Mouse (Mus musculus) erythroblast, embryonic 14.5 days (primary cell): Measurements from ENCODE around the gene Srebf2. TPM values are rescaled to one million over a fixed set of nuclear protein-coding genes. Genes with fewer than 3 reads are reported as not detected.

ENCODE experiments used
- H3K27me3 ChIP-seq: 2 replicates; pipeline ENCODE4 v1.6.1; 2012; ENCODE audit warnings: inconsistent platforms; ENCODE audit not compliant: control insufficient read depth
- H3K36me3 ChIP-seq: 2 replicates; pipeline ENCODE4 v1.6.1; 2012; ENCODE audit warnings: mild to moderate bottlenecking, inconsistent platforms; ENCODE audit not compliant: control insufficient read depth
- H3K4me1 ChIP-seq: 2 replicates; pipeline ENCODE4 v1.6.1; 2012; ENCODE audit warnings: inconsistent platforms; ENCODE audit not compliant: control insufficient read depth
- H3K4me3 ChIP-seq: replicated peaks from 2 replicates; pipeline ENCODE3; 2012; ENCODE audit warnings: moderate library complexity, mild to moderate bottlenecking, inconsistent platforms
- H3K9me3 ChIP-seq: 2 replicates; pipeline ENCODE4 v1.6.1; 2012; ENCODE audit warnings: low read length, inconsistent platforms, mixed read lengths; ENCODE audit not compliant: control insufficient read depth
- GATA1 ChIP-seq: IDR thresholded peaks from 2 replicates; pipeline ENCODE4 v1.6.1; 2012; ENCODE audit warnings: low read length, inconsistent platforms, mixed read lengths
- TAL1 ChIP-seq: IDR thresholded peaks from 3 replicates; pipeline ENCODE4 v1.6.1; 2012; ENCODE audit warnings: low read length, inconsistent platforms, mixed read lengths
- polyA plus RNA-seq: library from polyadenylated mRNA; stranded (reverse); fragments of >175 nt; gene quantifications from 2 replicates; pipeline ENCODE4 v1.2.3, GENCODE M21; 2012

The Srebf2 gene
- polyA plus RNA-seq, 1 experiment = 17.0 TPM

DNA sequence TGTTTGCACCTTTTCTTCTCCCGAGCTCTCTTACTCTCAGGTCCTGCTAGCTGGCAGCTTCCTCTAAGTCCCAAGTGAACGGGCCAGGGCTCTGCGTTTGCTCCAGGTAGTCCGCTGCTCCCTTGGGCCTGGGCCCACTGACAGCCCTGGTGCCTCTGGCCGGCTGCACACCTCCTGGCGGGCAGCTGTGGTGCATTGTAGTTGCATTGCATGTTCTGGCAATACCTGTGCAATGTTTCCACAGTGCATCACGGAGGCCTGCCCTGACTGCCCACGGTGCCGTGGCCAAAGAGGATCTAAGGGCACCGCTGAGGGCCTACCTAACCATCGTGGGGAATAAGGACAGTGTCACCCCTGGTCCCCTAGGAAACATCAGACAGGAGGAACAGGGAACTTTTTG is 51.0 kb downstream of the Srebf2 start:
- Histone ChIP-seq H3K9me3 (no peaks in the 10 kb centered on the region), H3K27me3 (no peaks in the 10 kb centered on the region), H3K36me3 (peaks cover 100% of the 10 kb centered on the region), H3K4me1 (no peaks in the 10 kb centered on the region; the same call in 1 of the 2 replicates), H3K4me3 (no peak overlapping the region)
- no peak for TF ChIP-seq TAL1

DNA sequence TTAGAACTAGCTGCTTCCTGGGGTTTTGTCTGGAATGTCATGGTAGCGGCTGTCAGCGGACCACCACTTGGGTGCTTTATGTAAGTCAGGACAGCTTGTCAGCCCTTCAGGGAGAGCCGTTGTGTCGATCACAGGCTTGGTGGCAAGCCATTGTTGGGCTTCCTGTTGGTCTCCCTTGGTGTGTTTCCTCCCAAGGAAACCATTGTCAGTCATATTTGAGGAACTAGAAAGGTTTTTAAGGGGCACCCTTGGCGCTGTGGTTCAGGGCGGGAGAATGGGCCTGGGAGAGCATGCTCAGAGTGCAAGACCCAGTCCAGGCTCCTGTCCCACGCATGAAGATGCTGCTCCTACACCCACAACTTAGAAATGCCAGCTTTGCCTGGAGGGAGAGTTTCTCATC is 51.4 kb downstream of the Srebf2 start:
- H3K27me3 ChIP-seq = no peaks in the 10 kb centered on the region
- TF ChIP-seq TAL1 (no peak), GATA1 (no peak)
- H3K36me3 ChIP-seq = peaks cover 100% of the 10 kb centered on the region
- no peaks in the 10 kb centered on the region; the same call in 1 of the 2 replicates for H3K4me1 ChIP-seq
- no peaks in the 10 kb centered on the region for H3K9me3 ChIP-seq
- H3K4me3 ChIP-seq = no peak overlapping the region

DNA sequence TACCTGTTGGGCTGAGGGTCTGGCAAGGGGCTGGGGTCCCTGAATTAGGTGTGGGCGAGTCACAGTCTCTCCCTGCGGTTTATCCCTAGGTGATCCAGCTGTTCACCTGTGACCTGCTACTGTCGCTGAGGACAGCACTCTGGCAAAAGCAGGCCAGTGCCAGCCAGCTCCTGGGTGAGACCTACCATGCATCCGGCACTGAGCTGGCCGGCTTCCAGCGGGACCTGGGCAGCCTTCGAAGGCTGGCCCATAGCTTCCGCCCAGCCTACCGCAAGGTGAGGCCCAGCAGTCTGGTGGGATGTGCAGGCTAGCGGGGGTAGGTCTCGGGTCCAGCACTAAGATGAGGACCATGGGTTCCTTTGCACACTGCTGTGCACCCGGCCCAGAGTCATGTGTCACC is 52.6 kb downstream of the Srebf2 start:
- peaks cover 100% of the 10 kb centered on the region for H3K36me3 ChIP-seq
- H3K4me1 ChIP-seq = no peaks in the 10 kb centered on the region; the same call in 1 of the 2 replicates
- H3K27me3 ChIP-seq = no peaks in the 10 kb centered on the region
- no peaks in the 10 kb centered on the region for H3K9me3 ChIP-seq
- TF ChIP-seq TAL1 = no peak
- no peak for TF ChIP-seq GATA1
- no peak overlapping the region for H3K4me3 ChIP-seq

DNA sequence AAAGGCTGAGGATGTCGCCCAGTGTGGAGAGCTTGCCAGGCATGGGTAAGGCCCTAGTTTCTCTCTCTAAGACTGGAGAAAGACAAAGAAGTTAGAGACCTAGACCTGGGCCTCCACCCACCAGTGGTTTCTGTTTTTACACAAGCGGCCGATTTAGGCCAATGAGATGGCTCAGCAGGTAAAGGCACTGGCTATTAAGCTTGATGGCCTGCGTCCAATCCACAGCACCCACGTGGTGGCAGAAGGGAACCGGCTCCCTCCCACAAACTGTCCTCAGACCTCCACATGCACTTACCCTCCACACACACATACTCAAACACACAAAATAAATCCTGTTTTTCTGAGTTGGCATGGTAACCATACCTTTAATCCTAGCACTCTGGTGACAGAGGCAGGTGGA is 55.1 kb downstream of the Srebf2 start:
- peaks cover 94% of the 10 kb centered on the region for H3K36me3 ChIP-seq
- no peak overlapping the region for H3K4me3 ChIP-seq
- H3K9me3 ChIP-seq = no peaks in the 10 kb centered on the region
- peaks cover 5% of the 10 kb centered on the region for H3K4me1 ChIP-seq
- TF ChIP-seq TAL1 (no peak), GATA1 (no peak)
- H3K27me3 ChIP-seq = peaks cover 11% of the 10 kb centered on the region

DNA sequence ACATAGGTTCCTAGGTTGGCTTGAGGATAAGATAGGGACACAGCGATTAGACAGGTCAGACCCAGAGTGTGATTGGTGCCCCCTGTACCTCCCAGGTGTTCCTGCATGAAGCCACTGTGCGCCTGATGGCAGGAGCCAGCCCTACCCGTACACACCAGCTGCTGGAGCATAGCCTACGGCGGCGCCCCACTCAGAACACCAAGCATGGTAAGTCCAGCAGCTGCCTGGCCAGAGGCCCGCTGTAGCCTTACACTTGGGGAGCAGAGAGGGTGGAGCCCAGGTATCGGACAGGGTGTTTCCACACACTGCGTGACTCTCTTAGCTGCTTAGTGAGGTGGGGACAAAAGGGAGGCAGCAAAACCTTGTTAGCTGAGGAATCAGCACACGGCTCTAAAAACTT is 56.1 kb downstream of the Srebf2 start:
- H3K4me1 ChIP-seq = peaks cover 5% of the 10 kb centered on the region
- peaks cover 21% of the 10 kb centered on the region for H3K27me3 ChIP-seq
- no peaks in the 10 kb centered on the region for H3K9me3 ChIP-seq
- no peak overlapping the region for H3K4me3 ChIP-seq
- H3K36me3 ChIP-seq = peaks cover 84% of the 10 kb centered on the region
- TF ChIP-seq TAL1 (no peak), GATA1 (no peak)

DNA sequence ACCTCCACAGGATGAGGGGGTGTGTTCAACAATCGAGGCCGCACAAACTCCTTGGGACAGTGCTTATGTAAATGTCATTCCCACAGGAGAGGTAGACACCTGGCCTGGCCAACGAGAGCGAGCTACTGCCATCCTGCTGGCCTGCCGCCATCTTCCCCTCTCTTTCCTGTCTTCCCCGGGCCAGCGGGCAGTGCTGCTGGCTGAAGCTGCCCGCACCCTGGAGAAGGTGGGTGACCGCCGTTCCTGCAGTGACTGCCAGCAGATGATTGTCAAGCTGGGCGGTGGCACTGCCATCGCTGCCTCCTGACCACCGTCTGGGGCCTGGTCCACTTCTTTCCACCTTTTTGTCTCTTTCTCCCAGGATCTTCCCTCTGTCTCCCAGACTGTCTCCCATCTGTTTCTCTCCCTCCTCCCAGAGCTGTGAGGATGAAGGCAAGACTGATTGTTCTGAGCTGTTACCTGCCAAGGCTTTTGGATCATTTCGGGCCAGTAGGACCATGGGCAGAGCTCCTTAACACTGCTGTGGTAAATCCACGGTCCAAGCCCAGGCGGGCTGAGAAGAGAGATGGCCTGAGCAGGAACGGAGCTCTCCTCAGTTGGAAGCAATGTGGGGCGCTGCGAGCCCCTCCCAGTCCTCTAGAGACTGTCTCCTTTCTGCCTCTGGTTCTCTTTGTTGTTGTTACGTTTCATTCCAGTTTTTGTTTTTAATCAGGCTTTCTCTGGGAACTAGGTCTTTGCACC is 56.8 kb downstream of the Srebf2 start:
- Histone ChIP-seq H3K9me3 (no peaks in the 10 kb centered on the region), H3K4me1 (peaks cover 5% of the 10 kb centered on the region), H3K4me3 (no peak overlapping the region), H3K36me3 (peaks cover 77% of the 10 kb centered on the region), H3K27me3 (peaks cover 28% of the 10 kb centered on the region)
- TF ChIP-seq TAL1 = no peak
- TF ChIP-seq GATA1 = no peak

DNA sequence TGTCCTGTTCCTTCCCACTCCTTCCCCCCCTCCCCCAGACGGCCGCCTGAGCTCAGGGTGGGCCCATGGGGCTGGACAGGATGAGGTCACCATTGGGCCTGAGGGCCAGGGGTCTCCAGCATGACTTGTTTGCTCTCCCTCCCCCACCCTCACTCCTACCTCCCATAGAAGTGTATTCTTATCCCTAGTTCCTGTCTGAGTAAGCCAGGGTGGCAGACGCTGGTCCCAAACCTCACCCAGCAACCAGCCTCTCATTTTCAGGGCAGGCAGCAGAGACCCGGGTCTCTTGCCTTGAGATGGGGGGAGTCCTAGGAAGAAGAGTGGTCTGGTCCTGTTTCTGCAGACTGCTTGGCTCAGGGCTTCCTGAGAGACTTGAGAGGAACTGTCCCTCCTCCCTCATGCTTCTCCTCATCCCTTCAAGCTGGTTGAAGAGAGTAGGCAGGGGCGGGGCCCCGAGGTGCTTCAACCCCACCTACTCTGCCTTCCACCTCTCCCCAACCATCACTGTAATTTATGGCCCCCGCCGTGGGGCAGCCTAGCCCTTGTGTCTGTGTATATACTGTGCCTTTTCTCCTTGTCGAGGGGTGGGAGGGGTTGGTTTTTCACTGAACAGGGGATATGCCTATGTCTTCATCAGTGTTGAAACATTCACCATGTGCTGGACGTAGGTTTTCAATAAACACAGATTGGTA is 57.8 kb downstream of the Srebf2 start:
- Histone ChIP-seq H3K4me3 (no peak overlapping the region), H3K36me3 (peaks cover 66% of the 10 kb centered on the region)
- TF ChIP-seq GATA1 (no peak), TAL1 (no peak)

DNA sequence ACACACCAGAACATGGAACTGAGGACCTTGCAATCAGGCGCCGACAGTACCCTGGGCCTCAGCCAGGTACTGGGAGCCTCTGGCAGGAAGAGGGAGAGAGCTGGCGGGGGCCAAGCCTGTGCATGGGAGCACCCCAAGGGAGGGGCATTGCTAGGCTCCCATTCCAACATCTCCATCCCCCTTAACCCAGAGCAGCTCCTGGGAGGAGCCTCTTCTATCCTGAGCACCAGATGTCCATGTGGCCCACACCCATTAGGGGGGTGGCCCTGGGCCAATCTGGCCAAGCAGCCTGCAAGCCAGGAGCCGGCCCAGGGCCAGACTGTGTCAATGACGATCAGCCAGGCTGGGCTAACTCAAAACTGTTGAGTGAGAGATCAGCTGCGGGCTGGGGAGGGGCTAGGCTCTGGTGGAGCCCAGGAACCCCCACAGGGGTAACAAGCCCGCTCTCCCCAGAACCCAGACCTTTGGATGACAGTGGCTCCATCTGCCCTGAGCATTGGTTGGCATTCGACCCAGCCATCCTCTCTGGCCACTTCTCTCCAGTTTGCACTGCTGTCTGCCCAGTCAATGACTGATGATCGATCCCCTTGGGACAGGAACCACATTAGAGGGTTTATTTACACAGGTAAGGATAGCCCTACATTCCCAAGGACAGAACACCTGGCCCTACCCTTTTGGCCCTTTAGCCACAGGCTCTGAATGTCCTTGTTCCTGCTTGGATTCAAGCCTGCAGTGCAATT is 59.6 kb downstream of the Srebf2 start:
- peaks cover 5% of the 10 kb centered on the region; the same call in 1 of the 2 replicates for H3K4me1 ChIP-seq
- TF ChIP-seq TAL1 = no peak
- TF ChIP-seq GATA1 = no peak
- no peak overlapping the region for H3K4me3 ChIP-seq
- peaks cover 49% of the 10 kb centered on the region for H3K36me3 ChIP-seq
- H3K9me3 ChIP-seq = no peaks in the 10 kb centered on the region; the same call in 1 of the 2 replicates
- H3K27me3 ChIP-seq = peaks cover 54% of the 10 kb centered on the region

More for the DNA sequence above, 57.8 kb downstream of the Srebf2 start:
- peaks cover 37% of the 10 kb centered on the region for H3K27me3 ChIP-seq
- H3K9me3 ChIP-seq = no peaks in the 10 kb centered on the region
- peaks cover 5% of the 10 kb centered on the region; the same call in 1 of the 2 replicates for H3K4me1 ChIP-seq

DNA sequence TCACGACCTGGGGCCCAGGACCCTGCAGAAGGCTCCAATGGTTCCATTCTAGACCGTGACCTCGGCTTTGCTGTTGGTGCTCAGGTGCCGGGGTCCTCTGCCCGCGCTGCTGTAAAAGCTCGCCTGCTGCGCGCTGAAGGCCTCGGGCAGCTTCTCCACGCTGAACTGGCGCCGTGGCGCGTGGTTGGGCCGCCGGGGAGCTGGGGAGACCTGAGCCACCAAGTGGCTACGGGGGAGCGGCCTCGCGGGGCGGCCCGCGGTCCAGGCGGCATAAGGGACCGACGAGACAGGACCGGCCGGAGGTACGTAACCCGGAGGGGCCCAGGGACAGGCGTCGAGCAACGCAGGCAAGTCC is 60.1 kb downstream of the Srebf2 start:
- Histone ChIP-seq H3K9me3 (peaks cover 4% of the 10 kb centered on the region; the same call in 1 of the 2 replicates), H3K36me3 (peaks cover 44% of the 10 kb centered on the region), H3K27me3 (peaks cover 59% of the 10 kb centered on the region), H3K4me3 (no peak overlapping the region), H3K4me1 (peaks cover 7% of the 10 kb centered on the region)
- TF ChIP-seq GATA1 = no peak
- TF ChIP-seq TAL1 = no peak
